Mouse (Mus musculus): ENCODE results near the gene Asrgl1. TPM values are rescaled to one million over a fixed set of nuclear protein-coding genes. Genes with fewer than 3 reads are reported as not detected.

Asrgl1 gene
- polyA plus RNA-seq, 1 experiment from 2014 or later, result 19.7 TPM

DNA sequence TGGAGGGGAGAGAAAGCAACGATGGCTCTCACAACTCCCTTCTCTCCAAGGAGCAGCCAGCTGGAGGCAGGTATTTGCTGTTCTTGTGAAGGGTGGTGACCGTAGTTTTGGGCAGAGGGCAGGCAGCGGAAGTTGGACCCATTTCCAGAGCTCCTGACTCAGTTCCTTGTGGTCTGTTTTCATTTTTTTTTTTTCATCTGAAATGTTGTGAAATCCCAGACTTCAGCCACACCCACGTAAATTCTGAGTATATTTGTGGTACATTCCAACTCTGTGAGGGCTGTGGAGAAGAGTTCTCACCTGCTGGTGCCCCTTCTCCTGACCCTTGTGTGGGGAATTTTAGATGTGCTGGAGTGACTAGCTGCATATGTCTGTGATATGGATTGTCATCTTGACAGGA lies 75.3 kb downstream of the Asrgl1 start:
- H3K9ac ChIP-seq (ENCODE audit: low read length), result no peak overlapping the region
- no peaks in the 10 kb centered on the region for H3K9me3 ChIP-seq (ENCODE audit: control insufficient read depth, low read length)
- H3K4me3 ChIP-seq (ENCODE audit: low read depth, low read length), result no peak overlapping the region
- 82% methylated on average over 4 of the region's 4 CpGs for WGBS
- ATAC-seq (ENCODE audit: insufficient number of reproducible peaks, low FRiP score, low TSS enrichment, low read depth) (no peak), DNase-seq (ENCODE audit: low spot score) (no peak)
- H3K27me3 ChIP-seq (ENCODE audit: control insufficient read depth, insufficient read depth, low read length), result no peaks in the 10 kb centered on the region
- H3K4me1 ChIP-seq (ENCODE audit: control insufficient read depth, insufficient read depth, low read length), result no peaks in the 10 kb centered on the region
- H3K36me3 ChIP-seq (ENCODE audit: control insufficient read depth, insufficient read depth, low read length), result no peaks in the 10 kb centered on the region
- no peak overlapping the region for H3K4me2 ChIP-seq (ENCODE audit: low read depth, severe bottlenecking)
- no peak overlapping the region for H3K27ac ChIP-seq (replicated peaks; ENCODE audit: low read depth, low read length)

Other genes starting within 250 kb of the Asrgl1 start
- 127 and 132 TPM in 2 replicates for gene 1810009A15Rik, start 246.8 kb downstream of the Asrgl1 start, polyA plus RNA-seq (2014; fragmentation: Nextera tagmentation; extraction: Ambion mirVana)
- 0.24 TPM in 1 of 2 replicates, not detected in the other for gene Gm49416, start 246.7 kb downstream of the Asrgl1 start, polyA plus RNA-seq (2014; fragmentation: Nextera tagmentation; extraction: Ambion mirVana)
- gene Ints5, start 242.6 kb downstream of the Asrgl1 start, polyA plus RNA-seq (2014; fragmentation: Nextera tagmentation; extraction: Ambion mirVana), result 38.5 and 39.2 TPM in 2 replicates
- 111 and 122 TPM in 2 replicates for gene Ganab, start 237.6 kb downstream of the Asrgl1 start, polyA plus RNA-seq (2014; fragmentation: Nextera tagmentation; extraction: Ambion mirVana)
- 33.1 and 37.2 TPM in 2 replicates for gene B3gat3, start 215.3 kb downstream of the Asrgl1 start, polyA plus RNA-seq (2014; fragmentation: Nextera tagmentation; extraction: Ambion mirVana)
- gene Rom1, start 206.3 kb downstream of the Asrgl1 start, polyA plus RNA-seq (2014; fragmentation: Nextera tagmentation; extraction: Ambion mirVana), result 1.1 and 1.4 TPM in 2 replicates
- gene Eml3, start 206.1 kb downstream of the Asrgl1 start, polyA plus RNA-seq (2014; fragmentation: Nextera tagmentation; extraction: Ambion mirVana), result 17.9 and 18.0 TPM in 2 replicates
- 58.5 and 62.0 TPM in 2 replicates for gene Mta2, start 193.8 kb downstream of the Asrgl1 start, polyA plus RNA-seq (2014; fragmentation: Nextera tagmentation; extraction: Ambion mirVana)
- 33.2 and 35.2 TPM in 2 replicates for gene Tut1, start 181.8 kb downstream of the Asrgl1 start, polyA plus RNA-seq (2014; fragmentation: Nextera tagmentation; extraction: Ambion mirVana)
- 567 and 588 TPM in 2 replicates for gene Eef1g, start 168.6 kb downstream of the Asrgl1 start, polyA plus RNA-seq (2014; fragmentation: Nextera tagmentation; extraction: Ambion mirVana)
- 7.7 and 8.9 TPM in 2 replicates for gene Ahnak, start 146.4 kb downstream of the Asrgl1 start, polyA plus RNA-seq (2014; fragmentation: Nextera tagmentation; extraction: Ambion mirVana)
- gene Scgb1a1, start 47.7 kb downstream of the Asrgl1 start, polyA plus RNA-seq (2014; fragmentation: Nextera tagmentation; extraction: Ambion mirVana), result not detected in 2 replicates